ENCODE assay signal across 1 mouse cellular context in genomic region chr10:128321641-128322040, GRCm38 (mm10).
A peak's percentile ranks its signal among the peaks of the same experiment; 100 is the strongest.
TF ChIP-seq lines count a peak whose summit lies in the region.

No protein-coding gene starts in this region.

TF ChIP-seq in CH12.LX, 34 proteins besides CTCF, POLR2A, EP300 and RAD21:
- no peak for TF ChIP-seq MEF2A (IDR thresholded peaks at IDR 0.05; ENCODE audit: borderline replicate concordance, low read depth, low read length)
- peak; percentile 9; the same call in 1 of the 2 replicates for TF ChIP-seq POLR2AphosphoS2 (IDR thresholded peaks at IDR 0.05; ENCODE audit: low read depth, low read length)
- no peak for TF ChIP-seq UBTF (IDR thresholded peaks at IDR 0.05; ENCODE audit: low read depth, low read length)
